Mouse (Mus musculus) kidney, embryonic 14.5 days (tissue): Measurements from ENCODE around the gene Cd19. TPM values are rescaled to one million over a fixed set of nuclear protein-coding genes. Genes with fewer than 3 reads are reported as not detected.

Source experiments
- ATAC-seq: fragments of 200-750 bp; cut with Nextera tagmentation; 2 replicates; pipeline ENCODE4 v1.8.0; 2017; ENCODE audit warnings: moderate number of reproducible peaks, mild to moderate bottlenecking, moderate TSS enrichment, moderate library complexity; ENCODE audit not compliant: low FRiP score, low TSS enrichment
- H3K27ac ChIP-seq: fragments of 300-500 bp; sonication (generic); 2 replicates; pipeline ENCODE4 v1.5.1; 2014; ENCODE audit warnings: low read depth, mild to moderate bottlenecking, low read length, moderate library complexity, mixed read lengths
- H3K27me3 ChIP-seq: fragments of 300-500 bp; sonication (generic); 2 replicates; pipeline ENCODE4 v1.6.1; 2014; ENCODE audit warnings: mild to moderate bottlenecking, low read length; ENCODE audit not compliant: control insufficient read depth, insufficient read depth
- H3K36me3 ChIP-seq: fragments of 300-500 bp; sonication (generic); 2 replicates; pipeline ENCODE4 v1.6.1; 2014; ENCODE audit warnings: low read length, mixed read lengths; ENCODE audit not compliant: control insufficient read depth, insufficient read depth
- H3K4me1 ChIP-seq: fragments of 300-500 bp; sonication (generic); 2 replicates; pipeline ENCODE4 v1.6.1; 2014; ENCODE audit warnings: low read length, mixed read lengths; ENCODE audit not compliant: control insufficient read depth, insufficient read depth
- H3K4me2 ChIP-seq: fragments of 300-500 bp; sonication (generic); replicated peaks from 2 replicates; pipeline ENCODE4 v1.6.1; 2014; ENCODE audit warnings: low read depth, mild to moderate bottlenecking, low read length
- H3K4me3 ChIP-seq: fragments of 300-500 bp; sonication (generic); 2 replicates; pipeline ENCODE4 v1.5.1; 2014; ENCODE audit warnings: mild to moderate bottlenecking, low read length
- H3K9ac ChIP-seq: fragments of 300-500 bp; sonication (generic); 2 replicates; pipeline ENCODE4 v1.6.1; 2014; ENCODE audit warnings: low read depth, mild to moderate bottlenecking, low read length, moderate library complexity
- H3K9me3 ChIP-seq: fragments of 300-500 bp; sonication (generic); 2 replicates; pipeline ENCODE4 v1.6.1; 2016; ENCODE audit warnings: low read length; ENCODE audit not compliant: control insufficient read depth
- WGBS: fragments of 180-500 bp; shearing (Covaris S2); extraction: QIAGEN DNeasy Blood & Tissue Kit; methylation state at CpG from one replicate; pipeline ENCODE4 v1.1.7; 2014; 5-methylcytosine and 5-hydroxymethylcytosine counted together
- polyA plus RNA-seq: library from polyadenylated mRNA; unstranded; fragments of >200 nt; fragmentation: Nextera tagmentation; extraction: Ambion mirVana; gene quantifications from 2 replicates; pipeline ENCODE4 v1.2.1, GENCODE M21; 2014

Cd19 gene
- polyA plus RNA-seq, 1 experiment from 2014 or later = not detected

GRCm38 (mm10) chr7:126444536-126444935 is 29.8 kb upstream of the Cd19 start:
- peaks cover 40% of the 10 kb centered on the region for H3K36me3 ChIP-seq
- H3K27ac ChIP-seq = no peak overlapping the region
- H3K9ac ChIP-seq = no peak overlapping the region
- H3K4me3 ChIP-seq = no peak overlapping the region
- no peaks in the 10 kb centered on the region for H3K9me3 ChIP-seq
- 95% methylated on average over 9 of the region's 9 CpGs for WGBS
- H3K4me1 ChIP-seq = no peaks in the 10 kb centered on the region
- H3K4me2 ChIP-seq = no peak overlapping the region
- ATAC-seq = 0 out of 2 replicates have a peak, but pooled peaks have one; percentile 30
- H3K27me3 ChIP-seq = no peaks in the 10 kb centered on the region

- Histone ChIP-seq H3K36me3 (peaks cover 44% of the 10 kb centered on the region), H3K9me3 (no peaks in the 10 kb centered on the region), H3K4me3 (no peak overlapping the region), H3K27ac (no peak overlapping the region), H3K4me1 (no peaks in the 10 kb centered on the region), H3K4me2 (no peak overlapping the region), H3K27me3 (no peaks in the 10 kb centered on the region), H3K9ac (no peak overlapping the region)
- WGBS = 97% methylated on average over 10 of the region's 10 CpGs
- no peak for ATAC-seq
Measured at GRCm38 (mm10) chr7:126443997-126444396, 29.3 kb upstream of the Cd19 start.

- no peaks in the 10 kb centered on the region for H3K27me3 ChIP-seq
- no peak overlapping the region for H3K4me2 ChIP-seq
- peaks cover 20% of the 10 kb centered on the region for H3K36me3 ChIP-seq
- no peak overlapping the region for H3K27ac ChIP-seq
- 85% methylated on average over 9 of the region's 9 CpGs for WGBS
- no peaks in the 10 kb centered on the region for H3K4me1 ChIP-seq
- H3K4me3 ChIP-seq = no peak overlapping the region
- no peak for ATAC-seq
- H3K9ac ChIP-seq = no peak overlapping the region
- H3K9me3 ChIP-seq = no peaks in the 10 kb centered on the region
Measured at GRCm38 (mm10) chr7:126440134-126440533, 25.4 kb upstream of the Cd19 start.

GRCm38 (mm10) chr7:126436851-126437250 is 22.2 kb upstream of the Cd19 start:
- no peak overlapping the region for H3K27ac ChIP-seq
- H3K27me3 ChIP-seq = no peaks in the 10 kb centered on the region
- H3K4me1 ChIP-seq = no peaks in the 10 kb centered on the region
- no peak overlapping the region for H3K4me2 ChIP-seq
- no peaks in the 10 kb centered on the region for H3K9me3 ChIP-seq
- peak; percentile 76; the same call in 1 of the 2 replicates for ATAC-seq
- H3K9ac ChIP-seq = no peak overlapping the region
- peaks cover 18% of the 10 kb centered on the region; the same call in 1 of the 2 replicates for H3K36me3 ChIP-seq
- no peak overlapping the region for H3K4me3 ChIP-seq
- 20% methylated on average over 8 of the region's 8 CpGs for WGBS

- peaks cover 18% of the 10 kb centered on the region; the same call in 1 of the 2 replicates for H3K36me3 ChIP-seq
- no peak overlapping the region for H3K9ac ChIP-seq
- no peaks in the 10 kb centered on the region for H3K9me3 ChIP-seq
- H3K4me2 ChIP-seq = no peak overlapping the region
- 80% methylated on average over 3 of the region's 3 CpGs for WGBS
- no peaks in the 10 kb centered on the region for H3K4me1 ChIP-seq
- H3K4me3 ChIP-seq = no peak overlapping the region
- no peaks in the 10 kb centered on the region for H3K27me3 ChIP-seq
- no peak overlapping the region for H3K27ac ChIP-seq
- ATAC-seq = no peak
Measured at GRCm38 (mm10) chr7:126435801-126436200, 21.1 kb upstream of the Cd19 start.

GRCm38 (mm10) chr7:126434726-126435125 is 20.0 kb upstream of the Cd19 start:
- no peak overlapping the region for H3K27ac ChIP-seq
- no peak for ATAC-seq
- H3K27me3 ChIP-seq = no peaks in the 10 kb centered on the region
- no peak overlapping the region for H3K4me2 ChIP-seq
- H3K9me3 ChIP-seq = no peaks in the 10 kb centered on the region
- H3K4me3 ChIP-seq = no peak overlapping the region
- WGBS = 73% methylated on average over 7 of the region's 7 CpGs
- peaks cover under 1% of the 10 kb centered on the region; the same call in 1 of the 2 replicates for H3K4me1 ChIP-seq
- peaks cover 15% of the 10 kb centered on the region; the same call in 1 of the 2 replicates for H3K36me3 ChIP-seq
- H3K9ac ChIP-seq = no peak overlapping the region

GRCm38 (mm10) chr7:126430167-126430566 is 15.5 kb upstream of the Cd19 start:
- no peak for ATAC-seq
- H3K9ac ChIP-seq = no peak overlapping the region
- H3K27me3 ChIP-seq = no peaks in the 10 kb centered on the region
- peaks cover 8% of the 10 kb centered on the region for H3K4me1 ChIP-seq
- peaks cover 9% of the 10 kb centered on the region; the same call in 1 of the 2 replicates for H3K36me3 ChIP-seq
- H3K4me3 ChIP-seq = no peak overlapping the region
- H3K4me2 ChIP-seq = no peak overlapping the region
- no peak overlapping the region for H3K27ac ChIP-seq
- no peaks in the 10 kb centered on the region for H3K9me3 ChIP-seq

- ATAC-seq = peak; percentile 39
- 30% methylated on average over 15 of the region's 15 CpGs for WGBS
- H3K27ac ChIP-seq = no peak overlapping the region
Measured at GRCm38 (mm10) chr7:126429503-126429898, 14.8 kb upstream of the Cd19 start.

GRCm38 (mm10) chr7:126428631-126429502 is 14.2 kb upstream of the Cd19 start, which contains the start of gene Rabep2:
Rabep2 (plus strand) TSS chr7:126428759.
- ATAC-seq = peak; percentile 95
- H3K4me3 ChIP-seq = peak within 1 kb of the TSS; percentile 77
- no peaks in the 10 kb centered on the region for H3K27me3 ChIP-seq
- H3K27ac ChIP-seq = peak within 1 kb of the TSS; percentile 92
- peak within 1 kb of the TSS; percentile 82 for H3K9ac ChIP-seq
- peaks cover 8% of the 10 kb centered on the region for H3K4me1 ChIP-seq
- H3K4me2 ChIP-seq = peak within 1 kb of the TSS; percentile 82
- H3K36me3 ChIP-seq = 0 out of 2 replicates have a peak, but pooled peaks cover 2% of the 10 kb centered on the region
- H3K9me3 ChIP-seq = no peaks in the 10 kb centered on the region
- under 1% methylated on average over 76 of the region's 82 CpGs for WGBS

More at GRCm38 (mm10) chr7:126429503-126429898, 14.8 kb upstream of the Cd19 start:
- H3K9me3 ChIP-seq = no peaks in the 10 kb centered on the region
- peak overlapping the region; percentile 77 for H3K4me3 ChIP-seq
- H3K4me1 ChIP-seq = peaks cover 8% of the 10 kb centered on the region
- H3K4me2 ChIP-seq = peak overlapping the region; percentile 82
- no peaks in the 10 kb centered on the region for H3K27me3 ChIP-seq
- peak overlapping the region; percentile 82 for H3K9ac ChIP-seq
- H3K36me3 ChIP-seq = peaks cover 8% of the 10 kb centered on the region; the same call in 1 of the 2 replicates
